ENCODE assay signal across 18 mouse cellular contexts in genomic region chr5:26497641-26498430, GRCm38 (mm10).
"Had no signal": no experiment of that assay in that cellular context is flagged by ENCODE, and none has a peak within 500 bp of the region (broad histone marks: within the 10 kb centered on the region; RNA-seq: fewer than 3 reads in every experiment).

No protein-coding gene starts in this region.

- H3K4me3 ChIP-seq: limb, embryonic 15.5 days; liver, embryonic 13.5 days; lung, embryonic 15.5 days; megakaryocyte, embryonic 14.5 days; midbrain, embryonic 15.5 days; neural tube, embryonic 12.5 days had no signal

- H3K9ac ChIP-seq: limb, embryonic 15.5 days; liver, embryonic 13.5 days; liver, postnatal 0 days; lung, embryonic 15.5 days; midbrain, embryonic 15.5 days; neural tube, embryonic 12.5 days had no signal

- H3K27ac ChIP-seq: limb, embryonic 15.5 days; liver, embryonic 13.5 days; lung, embryonic 15.5 days; macrophage; midbrain, embryonic 15.5 days; neural tube, embryonic 12.5 days had no signal

- H3K4me2 ChIP-seq: limb, embryonic 15.5 days; liver, embryonic 13.5 days; lung, embryonic 15.5 days; midbrain, embryonic 11.5 days; midbrain, embryonic 15.5 days; neural tube, embryonic 12.5 days had no signal

- ATAC-seq: liver, postnatal 0 days; midbrain, embryonic 15.5 days had no signal

- H3K9me3 ChIP-seq: limb, embryonic 15.5 days; liver, embryonic 13.5 days; lung, embryonic 15.5 days; midbrain, embryonic 15.5 days; neural tube, embryonic 12.5 days had no signal

- H3K4me1 ChIP-seq: limb, embryonic 15.5 days; liver, embryonic 13.5 days; lung, embryonic 15.5 days; megakaryocyte, embryonic 14.5 days; midbrain, embryonic 15.5 days; neural tube, embryonic 12.5 days had no signal

- DNase-seq: kidney, postnatal 25 days; layer of hippocampus, adult 9-11 months; layer of hippocampus, postnatal 36 days; liver, embryonic 13.5 days; lung, postnatal 14 days; retina, postnatal 1 day; right cerebral cortex, postnatal 4 days; spleen, adult 18-20 months; thymus, adult 2 months; thymus, postnatal 25 days had no signal

- H3K36me3 ChIP-seq: limb, embryonic 15.5 days; liver, embryonic 13.5 days; lung, embryonic 15.5 days; midbrain, embryonic 15.5 days; neural tube, embryonic 12.5 days had no signal

- H3K27me3 ChIP-seq: limb, embryonic 15.5 days; liver, embryonic 13.5 days; lung, embryonic 15.5 days; megakaryocyte, embryonic 14.5 days; midbrain, embryonic 15.5 days; neural tube, embryonic 12.5 days had no signal
